Comparison of ENCODE assay signal across 8 mouse cellular contexts in the genomic region with DNA sequence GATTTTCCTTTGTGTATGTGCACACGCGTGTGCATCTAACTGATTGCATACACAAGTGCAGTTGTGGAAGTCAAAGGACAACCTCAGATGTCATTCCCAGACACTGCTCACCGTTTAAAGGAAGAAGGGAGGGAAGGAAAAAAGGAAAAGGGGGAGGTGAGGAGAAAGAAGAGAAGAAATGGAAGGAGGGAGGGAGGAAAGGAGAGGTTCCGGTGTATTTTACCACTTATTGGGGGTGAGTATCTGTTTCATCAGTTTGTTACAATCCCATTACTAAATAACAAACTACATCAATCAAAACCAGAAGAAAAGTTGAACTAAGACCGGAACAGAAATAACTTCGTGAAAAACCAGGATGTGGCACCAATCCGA. TPM values are rescaled to one million over a fixed set of nuclear protein-coding genes. Genes with fewer than 3 reads are reported as not detected.
A peak's percentile ranks its signal among the peaks of the same experiment; 100 is the strongest.
DNase-seq lines count a peak whose midpoint lies in the region; ATAC-seq and TF ChIP-seq lines count a peak whose summit lies in the region.

No protein-coding gene starts in this region.

- H3K36me3 ChIP-seq in heart, postnatal 0 days (replicated peaks; ENCODE audit: control insufficient read depth, insufficient read depth, low read length) = peaks cover 21% of the 10 kb centered on the region
- peaks cover 32% of the 10 kb centered on the region for H3K36me3 ChIP-seq in hindbrain, embryonic 14.5 days (replicated peaks; ENCODE audit: control insufficient read depth, insufficient read depth)
- peaks cover 20% of the 10 kb centered on the region for H3K36me3 ChIP-seq in midbrain, embryonic 14.5 days (ENCODE audit: control insufficient read depth, insufficient read depth, low read length)

- TF ChIP-seq EP300 in heart, postnatal 0 days (IDR thresholded peaks at IDR 0.05; ENCODE audit: low read depth) = no peak

- H3K9ac ChIP-seq in heart, postnatal 0 days (replicated peaks; ENCODE audit: low read depth, low read length) = peak overlapping the region; percentile 84
- peak overlapping the region; percentile 75 for H3K9ac ChIP-seq in hindbrain, embryonic 14.5 days
- peak overlapping the region; percentile 81 for H3K9ac ChIP-seq in midbrain, embryonic 14.5 days (replicated peaks; ENCODE audit: low read length)

- DNase-seq in heart, postnatal 0 days (ENCODE audit: low spot score) = no peak
- no peak for DNase-seq in heart, adult 11 months
- DNase-seq in hindbrain, embryonic 14.5 days (ENCODE audit: low spot score) = no peak
- DNase-seq in midbrain, embryonic 14.5 days = no peak
- DNase-seq in yolk sac, embryonic 10.5 days (ENCODE audit: low spot score) = no peak
- DNase-seq in ovary, adult 18-20 months (ENCODE audit: low spot score) = no peak
- DNase-seq in frontal cortex, postnatal 10 days (ENCODE audit: low spot score in 2 of 2) = no peak

- no peak for ATAC-seq in heart, postnatal 0 days (ENCODE audit: insufficient read depth, low read depth)
- ATAC-seq in hindbrain, embryonic 14.5 days (ENCODE audit: low FRiP score) = 0 out of 2 replicates have a peak, but pooled peaks have one; percentile 1
- peak; percentile 21 for ATAC-seq in midbrain, embryonic 14.5 days (ENCODE audit: low FRiP score, low TSS enrichment)

- no peaks in the 10 kb centered on the region for H3K9me3 ChIP-seq in heart, postnatal 0 days (replicated peaks; ENCODE audit: control insufficient read depth, low read length)
- no peaks in the 10 kb centered on the region for H3K9me3 ChIP-seq in hindbrain, embryonic 14.5 days (ENCODE audit: control insufficient read depth, low read length)
- no peaks in the 10 kb centered on the region for H3K9me3 ChIP-seq in midbrain, embryonic 14.5 days (ENCODE audit: control insufficient read depth, low read length)

- peak overlapping the region; percentile 90 for H3K4me3 ChIP-seq in heart, postnatal 0 days (ENCODE audit: low read depth, low read length)
- peak overlapping the region; percentile 95 for H3K4me3 ChIP-seq in brown adipose tissue, adult 24 weeks (ENCODE audit: insufficient read depth, low read depth, low read length)
- peak overlapping the region; percentile 48 for H3K4me3 ChIP-seq in hindbrain, embryonic 14.5 days (replicated peaks; ENCODE audit: low read length)
- H3K4me3 ChIP-seq in midbrain, embryonic 14.5 days (replicated peaks; ENCODE audit: low read depth, low read length) = peak overlapping the region; percentile 67

- no peaks in the 10 kb centered on the region for H3K27me3 ChIP-seq in heart, postnatal 0 days (ENCODE audit: control insufficient read depth, insufficient read depth, low read length)
- H3K27me3 ChIP-seq in hindbrain, embryonic 14.5 days (ENCODE audit: control insufficient read depth, insufficient read depth, low read length) = no peaks in the 10 kb centered on the region
- no peaks in the 10 kb centered on the region for H3K27me3 ChIP-seq in midbrain, embryonic 14.5 days (ENCODE audit: control insufficient read depth, insufficient read depth, low read length)

- peaks cover 13% of the 10 kb centered on the region for H3K4me1 ChIP-seq in heart, postnatal 0 days (ENCODE audit: control insufficient read depth, insufficient read depth)
- H3K4me1 ChIP-seq in brown adipose tissue, adult 24 weeks (ENCODE audit: control insufficient read depth, insufficient read depth, insufficient read length, low read length) = peaks cover 6% of the 10 kb centered on the region
- H3K4me1 ChIP-seq in hindbrain, embryonic 14.5 days (replicated peaks; ENCODE audit: control insufficient read depth, insufficient read depth, low read length) = peaks cover 12% of the 10 kb centered on the region
- H3K4me1 ChIP-seq in midbrain, embryonic 14.5 days (ENCODE audit: control insufficient read depth, insufficient read depth, low read length) = peaks cover 7% of the 10 kb centered on the region

- peak overlapping the region; percentile 98 for H3K27ac ChIP-seq in heart, postnatal 0 days (ENCODE audit: low read depth)
- H3K27ac ChIP-seq in brown adipose tissue, adult 24 weeks (replicated peaks; ENCODE audit: low read depth, low read length) = peak overlapping the region; percentile 64
- H3K27ac ChIP-seq in hindbrain, embryonic 14.5 days = peak overlapping the region; percentile 85
- peak overlapping the region; percentile 89 for H3K27ac ChIP-seq in midbrain, embryonic 14.5 days (replicated peaks; ENCODE audit: low read depth, low read length)

- peak overlapping the region; percentile 76 for H3K4me2 ChIP-seq in heart, postnatal 0 days (ENCODE audit: low read depth, low read length)
- peak overlapping the region; percentile 58 for H3K4me2 ChIP-seq in hindbrain, embryonic 14.5 days (replicated peaks)
- H3K4me2 ChIP-seq in midbrain, embryonic 14.5 days (ENCODE audit: low read length) = peak overlapping the region; percentile 73

- no peak for TF ChIP-seq CTCF in heart, postnatal 0 days (IDR thresholded peaks at IDR 0.05; ENCODE audit: low read depth)

- WGBS in heart, postnatal 0 days = 43% methylated on average over 7 of the region's 7 CpGs
- WGBS in hindbrain, embryonic 14.5 days = 52% methylated on average over 7 of the region's 7 CpGs
- WGBS in midbrain, embryonic 14.5 days = 53% methylated on average over 7 of the region's 7 CpGs

RNA-seq across cellular contexts. Expression of a gene that starts 0.3 kb away (rescaled TPM):
- total RNA-seq in heart, postnatal 0 days (2014; rRNA removed; ENCODE audit: low replicate concordance) = 31.8 TPM in 2 replicates
- polyA plus RNA-seq in heart, postnatal 0 days (2015; fragmentation: Nextera tagmentation; extraction: Ambion mirVana) = 60.0 and 72.5 TPM in 2 replicates
- 24.6 and 33.1 TPM in 2 replicates for polyA plus RNA-seq in brown adipose tissue, adult 24 weeks (2012; ENCODE audit: insufficient read depth, insufficient read length, missing spikeins)
- 67.0 TPM in 2 replicates for polyA plus RNA-seq in hindbrain, embryonic 14.5 days (2014; fragmentation: Nextera tagmentation; extraction: Ambion mirVana)
- polyA plus RNA-seq in midbrain, embryonic 14.5 days (2014; fragmentation: Nextera tagmentation; extraction: Ambion mirVana) = 59.0 and 59.8 TPM in 2 replicates

RNA-seq across cellular contexts. Expression of a gene that starts 25.0 kb away (rescaled TPM):
- total RNA-seq in heart, postnatal 0 days (2014; rRNA removed; ENCODE audit: low replicate concordance) = 229 and 268 TPM in 2 replicates
- polyA plus RNA-seq in heart, postnatal 0 days (2015; fragmentation: Nextera tagmentation; extraction: Ambion mirVana) = 225 and 238 TPM in 2 replicates
- polyA plus RNA-seq in brown adipose tissue, adult 24 weeks (2012; ENCODE audit: insufficient read depth, insufficient read length, missing spikeins) = 377 and 546 TPM in 2 replicates
- polyA plus RNA-seq in hindbrain, embryonic 14.5 days (2014; fragmentation: Nextera tagmentation; extraction: Ambion mirVana) = 416 and 429 TPM in 2 replicates
- 416 and 554 TPM in 2 replicates for polyA plus RNA-seq in midbrain, embryonic 14.5 days (2014; fragmentation: Nextera tagmentation; extraction: Ambion mirVana)

RNA-seq across cellular contexts. Expression of a gene that starts 31.3 kb away (rescaled TPM):
- total RNA-seq in heart, postnatal 0 days (2014; rRNA removed; ENCODE audit: low replicate concordance) = not detected in 2 replicates
- 0.04 TPM in 1 of 2 replicates, not detected in the other for polyA plus RNA-seq in heart, postnatal 0 days (2015; fragmentation: Nextera tagmentation; extraction: Ambion mirVana)
- not detected in 2 replicates for polyA plus RNA-seq in brown adipose tissue, adult 24 weeks (2012; ENCODE audit: insufficient read depth, insufficient read length, missing spikeins)
- polyA plus RNA-seq in hindbrain, embryonic 14.5 days (2014; fragmentation: Nextera tagmentation; extraction: Ambion mirVana) = 0.07 and 0.09 TPM in 2 replicates
- polyA plus RNA-seq in midbrain, embryonic 14.5 days (2014; fragmentation: Nextera tagmentation; extraction: Ambion mirVana) = 0.07 TPM in 2 replicates

RNA-seq across cellular contexts. Expression of a gene that starts 59.3 kb away (rescaled TPM):
- not detected in 2 replicates for total RNA-seq in heart, postnatal 0 days (2014; rRNA removed; ENCODE audit: low replicate concordance)
- not detected in 2 replicates for polyA plus RNA-seq in heart, postnatal 0 days (2015; fragmentation: Nextera tagmentation; extraction: Ambion mirVana)
- polyA plus RNA-seq in brown adipose tissue, adult 24 weeks (2012; ENCODE audit: insufficient read depth, insufficient read length, missing spikeins) = not detected in 2 replicates
- not detected in 2 replicates for polyA plus RNA-seq in hindbrain, embryonic 14.5 days (2014; fragmentation: Nextera tagmentation; extraction: Ambion mirVana)
- polyA plus RNA-seq in midbrain, embryonic 14.5 days (2014; fragmentation: Nextera tagmentation; extraction: Ambion mirVana) = not detected in 2 replicates
